Mouse (Mus musculus): ENCODE measurements at regions not wholly inside any gene's neighbourhood (a gene's known extent, or its start where the extent isn't known, plus 50 kb on each side); places are given as distances from the start of the nearest gene placed in this dataset.

DNA sequence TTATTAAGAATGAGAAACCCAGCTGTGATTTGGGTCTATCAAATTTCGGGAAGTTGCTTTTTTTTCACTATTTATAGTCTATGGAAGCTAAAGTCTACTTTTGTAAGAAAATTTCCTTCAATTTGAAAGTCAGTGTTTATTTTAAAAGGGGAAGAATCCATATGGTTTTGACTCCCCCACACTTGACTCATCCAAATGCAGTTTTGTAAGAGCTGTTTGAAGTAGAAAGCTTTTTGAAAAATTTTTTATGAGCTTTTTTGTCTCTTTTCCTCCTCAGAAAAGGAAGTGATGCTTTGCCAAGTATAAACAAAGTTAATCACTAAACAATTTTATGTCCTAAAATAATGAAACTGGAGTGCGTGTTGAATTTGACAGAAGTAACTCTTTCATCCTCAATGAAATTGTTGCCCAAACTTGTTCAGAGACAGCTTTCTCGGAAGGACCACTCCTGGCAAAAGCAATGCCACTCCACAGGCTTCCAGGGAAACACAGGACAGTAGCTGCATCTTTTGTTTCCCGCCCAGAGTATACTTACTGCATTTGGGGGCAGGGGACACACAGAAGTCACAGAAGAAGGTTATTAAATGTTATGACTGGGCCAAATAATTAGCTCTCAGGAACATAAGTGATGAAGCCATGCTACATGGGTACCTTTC is 196.4 kb upstream of the Dcn start:
- 76% methylated on average over 4 of the region's 4 CpGs for WGBS
- Histone ChIP-seq H3K27me3 (replicated peaks) (no peaks in the 10 kb centered on the region), H3K4me1 (no peaks in the 10 kb centered on the region), H3K4me2 (replicated peaks) (no peak overlapping the region), H3K9me3 (no peaks in the 10 kb centered on the region), H3K27ac (no peak overlapping the region), H3K36me3 (no peaks in the 10 kb centered on the region), H3K9ac (no peak overlapping the region), H3K4me3 (no peak overlapping the region)
- no peak for ATAC-seq (ENCODE audit: low FRiP score, low read depth)

DNA sequence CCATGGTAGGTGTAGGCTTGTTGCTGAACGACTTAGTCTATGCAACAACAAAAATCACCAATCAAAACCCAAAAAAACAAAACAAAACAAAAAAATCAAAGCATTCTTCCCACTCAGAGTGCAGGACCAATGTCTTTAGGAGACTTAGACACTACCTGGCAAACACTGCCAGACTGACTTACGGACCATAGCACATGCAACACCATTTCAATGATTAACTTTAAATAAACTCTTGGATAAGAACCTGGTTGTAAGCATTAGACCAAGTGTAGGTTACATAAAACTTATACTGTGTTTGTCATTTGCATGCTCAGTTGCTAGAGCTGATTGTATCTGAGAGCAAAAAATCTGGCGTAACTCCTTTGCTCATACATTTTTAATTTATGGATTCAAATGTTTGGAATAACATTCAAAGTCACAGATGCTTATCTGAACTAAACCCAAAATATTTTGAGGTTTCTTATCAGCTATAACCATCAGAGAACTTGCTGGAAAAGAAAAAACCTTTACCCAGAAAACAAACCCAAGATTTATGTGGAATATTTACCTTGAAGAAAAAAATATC is 174.5 kb upstream of the Dcn start:
- 78% methylated on average over 3 of the region's 3 CpGs for WGBS
- Histone ChIP-seq H3K9me3 (no peaks in the 10 kb centered on the region), H3K4me3 (no peak overlapping the region), H3K4me1 (no peaks in the 10 kb centered on the region), H3K27ac (no peak overlapping the region), H3K9ac (no peak overlapping the region), H3K36me3 (no peaks in the 10 kb centered on the region), H3K4me2 (replicated peaks) (no peak overlapping the region), H3K27me3 (replicated peaks) (no peaks in the 10 kb centered on the region)
- no peak for ATAC-seq (ENCODE audit: low FRiP score, low read depth)

- H3K36me3 ChIP-seq: no peaks in the 10 kb centered on the region
- ATAC-seq (ENCODE audit: low FRiP score, low read depth): no peak
- 0 out of 2 replicates have a peak, but pooled peaks cover 3% of the 10 kb centered on the region for H3K4me1 ChIP-seq
- no peak overlapping the region for H3K4me2 ChIP-seq (replicated peaks)
- no peak overlapping the region for H3K9ac ChIP-seq
- no peaks in the 10 kb centered on the region for H3K27me3 ChIP-seq (replicated peaks)
- no peak overlapping the region for H3K4me3 ChIP-seq
- WGBS: 95% methylated on average over 5 of the region's 5 CpGs
- no peaks in the 10 kb centered on the region for H3K9me3 ChIP-seq
- H3K27ac ChIP-seq: no peak overlapping the region
These were observed 169.8 kb upstream of the Dcn start for GRCm38 (mm10) chr10:97309580-97309979.

GRCm38 (mm10) chr10:97312509-97312908 is 166.9 kb upstream of the Dcn start:
- Histone ChIP-seq H3K9me3 (no peaks in the 10 kb centered on the region), H3K4me1 (0 out of 2 replicates have a peak, but pooled peaks cover 3% of the 10 kb centered on the region), H3K36me3 (no peaks in the 10 kb centered on the region), H3K4me3 (peak overlapping the region; percentile 20; the same call in 1 of the 2 replicates), H3K9ac (peak overlapping the region; percentile 69; the same call in 1 of the 2 replicates), H3K27ac (no peak overlapping the region), H3K4me2 (replicated peaks) (peak overlapping the region; percentile 63), H3K27me3 (replicated peaks) (no peaks in the 10 kb centered on the region)
- WGBS: 35% methylated on average over 12 of the region's 12 CpGs
- ATAC-seq (ENCODE audit: low FRiP score, low read depth): peak; percentile 7; the same call in 1 of the 2 replicates

GRCm38 (mm10) chr10:97312978-97313377 is 166.4 kb upstream of the Dcn start:
- Histone ChIP-seq H3K4me2 (replicated peaks) (peak overlapping the region; percentile 63), H3K4me3 (peak overlapping the region; percentile 39), H3K36me3 (no peaks in the 10 kb centered on the region), H3K27ac (peak overlapping the region; percentile 92), H3K4me1 (0 out of 2 replicates have a peak, but pooled peaks cover 3% of the 10 kb centered on the region), H3K27me3 (replicated peaks) (no peaks in the 10 kb centered on the region), H3K9me3 (no peaks in the 10 kb centered on the region), H3K9ac (peak overlapping the region; percentile 69)
- ATAC-seq (ENCODE audit: low FRiP score, low read depth): peak; percentile 96
- under 1% methylated on average over 17 of the region's 17 CpGs for WGBS

GRCm38 (mm10) chr10:97313407-97313901 is 166.0 kb upstream of the Dcn start:
- under 1% methylated on average over 13 of the region's 13 CpGs for WGBS
- no peaks in the 10 kb centered on the region for H3K36me3 ChIP-seq
- ATAC-seq (ENCODE audit: low FRiP score, low read depth): peak; percentile 97

DNA sequence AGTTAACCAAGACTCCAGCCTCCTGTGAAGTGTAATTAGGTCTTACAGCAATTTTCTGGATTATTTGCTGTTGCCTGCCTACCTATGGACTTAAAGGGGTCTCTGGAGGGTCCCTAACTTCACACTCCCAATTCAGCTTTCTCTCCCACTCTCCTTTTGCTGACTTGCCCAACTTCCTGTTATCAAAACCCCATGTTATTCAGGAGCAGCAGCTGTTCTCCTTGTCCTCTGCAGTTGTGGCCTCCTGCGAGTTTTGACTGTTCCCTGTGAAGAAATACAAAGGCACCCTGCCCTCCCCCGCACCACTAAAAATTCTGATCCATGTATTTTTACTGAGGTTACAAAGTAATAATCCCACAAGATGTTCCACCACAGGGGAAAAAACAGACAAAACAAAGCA is 146.8 kb upstream of the Dcn start:
- Histone ChIP-seq H3K36me3 (no peaks in the 10 kb centered on the region), H3K4me3 (no peak overlapping the region), H3K9me3 (no peaks in the 10 kb centered on the region), H3K4me1 (no peaks in the 10 kb centered on the region), H3K9ac (no peak overlapping the region), H3K27me3 (replicated peaks) (no peaks in the 10 kb centered on the region), H3K27ac (no peak overlapping the region), H3K4me2 (replicated peaks) (no peak overlapping the region)
- WGBS: 80% methylated on average over 2 of the region's 2 CpGs
- no peak for ATAC-seq (ENCODE audit: low FRiP score, low read depth)

More at GRCm38 (mm10) chr10:97313407-97313901, 166.0 kb upstream of the Dcn start:
- Histone ChIP-seq H3K4me3 (peak overlapping the region; percentile 39), H3K27me3 (replicated peaks) (no peaks in the 10 kb centered on the region), H3K4me2 (replicated peaks) (peak overlapping the region; percentile 63), H3K4me1 (0 out of 2 replicates have a peak, but pooled peaks cover 3% of the 10 kb centered on the region), H3K27ac (peak overlapping the region; percentile 92), H3K9me3 (no peaks in the 10 kb centered on the region), H3K9ac (peak overlapping the region; percentile 69)

GRCm38 (mm10) chr10:97334044-97334443 is 145.4 kb upstream of the Dcn start:
- Histone ChIP-seq H3K27ac (no peak overlapping the region), H3K4me3 (no peak overlapping the region), H3K9me3 (no peaks in the 10 kb centered on the region), H3K9ac (no peak overlapping the region), H3K4me1 (no peaks in the 10 kb centered on the region), H3K27me3 (replicated peaks) (no peaks in the 10 kb centered on the region), H3K36me3 (no peaks in the 10 kb centered on the region), H3K4me2 (replicated peaks) (no peak overlapping the region)
- ATAC-seq (ENCODE audit: low FRiP score, low read depth): no peak

DNA sequence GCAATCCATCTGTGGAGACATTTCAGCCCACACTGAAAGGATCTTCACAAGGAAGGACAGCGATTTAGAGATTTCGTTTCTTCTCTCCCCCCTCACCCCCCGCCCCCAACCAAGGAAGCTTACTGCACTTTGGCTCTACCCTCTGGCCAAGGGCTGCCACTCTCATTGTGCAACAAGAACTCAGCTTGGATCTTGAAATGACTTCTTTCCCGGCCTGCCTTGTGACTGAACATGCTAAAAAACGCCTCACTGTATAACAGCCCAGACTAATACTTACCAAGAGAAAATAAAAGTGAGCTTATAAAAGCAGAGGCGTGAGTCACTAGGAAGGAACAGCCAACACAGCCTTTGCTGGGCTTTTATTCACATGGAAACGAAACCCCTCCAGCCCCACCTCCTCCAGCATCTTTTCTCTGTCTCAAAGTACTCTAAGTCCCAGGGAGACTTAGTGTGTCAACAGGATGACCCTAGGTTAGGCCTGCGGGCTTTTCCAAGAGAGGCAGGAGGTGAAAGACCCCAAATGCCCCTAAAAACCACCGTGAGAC is 144.7 kb upstream of the Dcn start:
- Histone ChIP-seq H3K36me3 (no peaks in the 10 kb centered on the region), H3K4me2 (replicated peaks) (no peak overlapping the region), H3K27ac (no peak overlapping the region), H3K9me3 (no peaks in the 10 kb centered on the region), H3K4me3 (no peak overlapping the region), H3K9ac (no peak overlapping the region), H3K27me3 (replicated peaks) (no peaks in the 10 kb centered on the region), H3K4me1 (no peaks in the 10 kb centered on the region)
- no peak for ATAC-seq (ENCODE audit: low FRiP score, low read depth)
- 77% methylated on average over 9 of the region's 9 CpGs for WGBS

DNA sequence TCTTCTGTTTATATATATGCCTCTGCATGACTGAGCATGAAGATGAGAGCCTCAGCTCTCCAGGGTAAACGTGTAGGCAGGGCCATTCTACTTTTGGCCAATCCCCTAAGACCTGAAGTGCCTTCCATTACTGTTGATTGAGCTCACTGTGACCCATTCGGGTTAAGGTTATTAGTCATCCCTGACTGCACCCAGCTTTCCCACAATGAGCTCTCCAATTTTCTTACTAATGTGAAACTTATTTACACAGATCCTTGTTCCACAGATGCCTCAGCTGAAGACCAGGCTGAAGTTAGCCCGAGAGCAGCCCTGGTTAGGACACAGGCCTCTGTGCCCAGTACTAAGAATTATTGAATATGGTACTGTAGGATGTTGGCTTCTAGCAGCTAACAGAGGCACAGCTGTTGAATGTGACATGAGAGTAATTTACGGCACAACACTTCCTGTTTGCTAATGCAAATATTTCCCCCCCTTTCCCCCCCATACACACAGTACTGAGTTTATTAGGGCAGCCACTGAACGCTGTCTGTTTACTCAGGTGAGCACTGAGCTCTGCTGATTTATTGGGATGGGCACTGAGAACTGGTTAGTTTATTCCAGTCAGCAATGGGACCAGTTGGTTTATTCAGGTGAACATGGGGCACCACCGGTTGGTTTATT is 141.2 kb upstream of the Dcn start:
- ATAC-seq (ENCODE audit: low FRiP score, low read depth): peak; percentile 48; the same call in 1 of the 2 replicates

GRCm38 (mm10) chr10:97339866-97340706 is 139.3 kb upstream of the Dcn start:
- Histone ChIP-seq H3K27ac (no peak overlapping the region), H3K4me2 (replicated peaks) (no peak overlapping the region), H3K4me3 (no peak overlapping the region), H3K27me3 (replicated peaks) (no peaks in the 10 kb centered on the region), H3K4me1 (no peaks in the 10 kb centered on the region), H3K36me3 (no peaks in the 10 kb centered on the region), H3K9ac (no peak overlapping the region), H3K9me3 (no peaks in the 10 kb centered on the region)
- no peak; the same call in 1 of the 2 replicates for ATAC-seq (ENCODE audit: low FRiP score, low read depth)
- 48% methylated on average over 11 of the region's 11 CpGs for WGBS

More for the DNA sequence above, 141.2 kb upstream of the Dcn start:
- no peak overlapping the region for H3K9ac ChIP-seq
- 56% methylated on average over 6 of the region's 6 CpGs for WGBS
- H3K4me1 ChIP-seq: no peaks in the 10 kb centered on the region
- no peak overlapping the region for H3K4me3 ChIP-seq
- no peak overlapping the region for H3K27ac ChIP-seq
- no peaks in the 10 kb centered on the region for H3K27me3 ChIP-seq (replicated peaks)
- no peaks in the 10 kb centered on the region for H3K36me3 ChIP-seq
- no peak overlapping the region for H3K4me2 ChIP-seq (replicated peaks)
- H3K9me3 ChIP-seq: no peaks in the 10 kb centered on the region
